Mouse (Mus musculus) neutrophil, adult 59 days (primary cell): ENCODE measurements around the gene Gm813. TPM values are rescaled to one million over a fixed set of nuclear protein-coding genes. Genes with fewer than 3 reads are reported as not detected.

Experiments
- total RNA-seq, 2 experiments: library from RNA; stranded (reverse); gene quantifications; 1 replicate in 1 of 2; 2 replicates in 1 of 2; pipeline ENCODE4 v1.2.4; 2023

Gm813 gene
- not detected for total RNA-seq

GRCm38 (mm10) chr16:58616878-58617277, at the start of gene Gm813:
Gene Gm813 (minus strand): TSS chr16:58616978.

GRCm38 (mm10) chr16:58638689-58639175, 22.0 kb upstream of the Gm813 start, which contains the start of gene E330017A01Rik:
Gene E330017A01Rik (minus strand): TSS chr16:58638739.

Other genes starting within 250 kb of the Gm813 start
- under 1 TPM; 0.64 to 0.78 TPM for gene Dcbld2, start 208.5 kb downstream of the Gm813 start, total RNA-seq
- gene St3gal6, start 92.7 kb downstream of the Gm813 start, total RNA-seq: 100 to 1,000 TPM; 112 to 116 TPM
- gene E330017A01Rik, start 21.8 kb upstream of the Gm813 start, total RNA-seq: not detected
- gene Cpox, start 53.3 kb upstream of the Gm813 start, total RNA-seq: 10 to 100 TPM; 16.4 to 34.2 TPM
- under 1 TPM; 0.31 to 0.42 TPM for gene Gpr15, start 102.1 kb upstream of the Gm813 start, total RNA-seq
- 10 to 100 TPM; 30.5 to 37.7 TPM for gene Cldnd1, start 110.9 kb upstream of the Gm813 start, total RNA-seq
- not detected for gene Olfr172, start 146.2 kb upstream of the Gm813 start, total RNA-seq
- gene Olfr173, start 183.3 kb upstream of the Gm813 start, total RNA-seq: not detected
- not detected for gene Olfr175-ps1, start 209.8 kb upstream of the Gm813 start, total RNA-seq